Mouse (Mus musculus) heart, postnatal 36 days (tissue): ENCODE measurements around the gene Zc3h7b. TPM values are rescaled to one million over a fixed set of nuclear protein-coding genes. Genes with fewer than 3 reads are reported as not detected.
"Not testable (repeated sequence)": the region's sequence is repeated elsewhere in the genome, so short reads cannot be mapped to it uniquely, and the experiment has no call there.

Experiments used
- DNase-seq, 2 experiments: peaks; one replicate each; pipeline ENCODE4 v3.0.0; 2021 to 2022
- intact Hi-C: fragments of 180-260 bp; cut with DNase I; formaldehyde crosslinking; loops from one replicate; pipeline ENCODE4 v1.15.1; 2025
- total RNA-seq, 2 experiments: library from RNA; stranded (reverse); gene quantifications; 2 replicates each; pipeline ENCODE4 v1.2.3; 2021

Zc3h7b gene
- 10 to 100 TPM; 73.7 to 73.9 TPM for total RNA-seq

- intact Hi-C loops = loop anchor here (2.0 kb wide), 2 partner anchors 14 to 56 kb away; no protein-coding TSS in a partner anchor
- peak; percentile 77 to 85 for DNase-seq
Observed at GRCm38 (mm10) chr15:81744992-81745600, at the start of gene Zc3h7b, which contains the start of gene Rangap1. Gene Zc3h7b (plus strand): TSS chr15:81745057. Gene Rangap1 (minus strand): TSS chr15:81745530.

- intact Hi-C loops = no loop called here
- no peak for DNase-seq
Observed at GRCm38 (mm10) chr15:81697175-81697574, 47.7 kb upstream of the Zc3h7b start, which contains the start of gene Chadl. Gene Chadl (minus strand): TSS chr15:81697287.

- intact Hi-C loops = no loop called here
- peak; percentile 13 to 42 for DNase-seq
Observed at GRCm38 (mm10) chr15:81697847-81698246, 47.0 kb upstream of the Zc3h7b start.

- intact Hi-C loops = no loop called here
Observed at GRCm38 (mm10) chr15:81698532-81698931, 46.3 kb upstream of the Zc3h7b start.

GRCm38 (mm10) chr15:81700161-81700560 lies 44.7 kb upstream of the Zc3h7b start:
- no peak for DNase-seq
- intact Hi-C loops = no loop called here

More at GRCm38 (mm10) chr15:81698532-81698931, 46.3 kb upstream of the Zc3h7b start:
- no peak for DNase-seq

GRCm38 (mm10) chr15:81700601-81701000 lies 44.3 kb upstream of the Zc3h7b start:
- no peak for DNase-seq
- intact Hi-C loops = no loop called here

GRCm38 (mm10) chr15:81701350-81701749 lies 43.5 kb upstream of the Zc3h7b start:
- intact Hi-C loops, DNase-seq: not testable (repeated sequence)

- intact Hi-C loops = no loop called here
- DNase-seq = no peak
Observed at GRCm38 (mm10) chr15:81702306-81703093, 42.4 kb upstream of the Zc3h7b start.

GRCm38 (mm10) chr15:81703094-81703489 lies 41.8 kb upstream of the Zc3h7b start:
- DNase-seq = no peak
- intact Hi-C loops = no loop called here

GRCm38 (mm10) chr15:81708991-81709390 lies 35.9 kb upstream of the Zc3h7b start:
- DNase-seq = no peak
- intact Hi-C loops = no loop called here

GRCm38 (mm10) chr15:81709686-81710085 lies 35.2 kb upstream of the Zc3h7b start:
- intact Hi-C loops = no loop called here
- DNase-seq = no peak

GRCm38 (mm10) chr15:81710801-81711200 lies 34.1 kb upstream of the Zc3h7b start:
- no peak for DNase-seq
- intact Hi-C loops = no loop called here

GRCm38 (mm10) chr15:81713742-81714141 lies 31.1 kb upstream of the Zc3h7b start:
- intact Hi-C loops = no loop called here
- DNase-seq = no peak

- DNase-seq = no peak
- intact Hi-C loops = no loop called here
Observed at GRCm38 (mm10) chr15:81718336-81719138, 26.3 kb upstream of the Zc3h7b start.

GRCm38 (mm10) chr15:81719139-81719531 lies 25.7 kb upstream of the Zc3h7b start:
- DNase-seq = no peak
- intact Hi-C loops = no loop called here

- intact Hi-C loops = no loop called here
- no peak for DNase-seq
Observed at GRCm38 (mm10) chr15:81722361-81722760, 22.5 kb upstream of the Zc3h7b start.

GRCm38 (mm10) chr15:81723653-81724052 lies 21.2 kb upstream of the Zc3h7b start:
- intact Hi-C loops = no loop called here

GRCm38 (mm10) chr15:81725965-81726364 lies 18.9 kb upstream of the Zc3h7b start:
- intact Hi-C loops = no loop called here

More at GRCm38 (mm10) chr15:81723653-81724052, 21.2 kb upstream of the Zc3h7b start:
- no peak for DNase-seq

GRCm38 (mm10) chr15:81729241-81729791 lies 15.5 kb upstream of the Zc3h7b start:
- DNase-seq = no peak
- intact Hi-C loops = no loop called here

More at GRCm38 (mm10) chr15:81725965-81726364, 18.9 kb upstream of the Zc3h7b start:
- no peak for DNase-seq
